Mouse (Mus musculus): ENCODE data around the gene Mctp1.
A peak's percentile ranks its signal among the peaks of the same experiment; 100 is the strongest.

The Mctp1 gene

GRCm38 (mm10) chr13:76840712-76841111 is 456.4 kb downstream of the Mctp1 start:
- no peak for DNase-seq

- DNase-seq, result peak; percentile 75
These were observed 460.4 kb downstream of the Mctp1 start for GRCm38 (mm10) chr13:76844629-76845255.

GRCm38 (mm10) chr13:76850412-76851054 is 466.2 kb downstream of the Mctp1 start:
- DNase-seq, result no peak

GRCm38 (mm10) chr13:76854306-76854705 is 470.0 kb downstream of the Mctp1 start:
- DNase-seq, result no peak

- no peak for DNase-seq
These were observed 470.7 kb downstream of the Mctp1 start for GRCm38 (mm10) chr13:76855021-76855420.

GRCm38 (mm10) chr13:76857024-76857423 is 472.7 kb downstream of the Mctp1 start:
- no peak for DNase-seq

GRCm38 (mm10) chr13:76858078-76858482 is 473.7 kb downstream of the Mctp1 start:
- no peak for DNase-seq

- no peak for DNase-seq
These were observed 486.0 kb downstream of the Mctp1 start for GRCm38 (mm10) chr13:76870291-76870690.

- peak in 1 of 2 experiments; percentile 15 for DNase-seq
These were observed 493.8 kb downstream of the Mctp1 start for GRCm38 (mm10) chr13:76877887-76878763.

- peak in 1 of 2 experiments; percentile 13 for DNase-seq
These were observed 494.7 kb downstream of the Mctp1 start for GRCm38 (mm10) chr13:76879008-76879407.

GRCm38 (mm10) chr13:76884517-76885092 is 500.3 kb downstream of the Mctp1 start:
- DNase-seq, result no peak

GRCm38 (mm10) chr13:76892987-76893386 is 508.7 kb downstream of the Mctp1 start:
- no peak for DNase-seq

GRCm38 (mm10) chr13:76895770-76896456 is 511.6 kb downstream of the Mctp1 start:
- no peak for DNase-seq

GRCm38 (mm10) chr13:76896457-76896790 is 512.1 kb downstream of the Mctp1 start:
- no peak for DNase-seq

- no peak for DNase-seq
These were observed 534.0 kb downstream of the Mctp1 start for GRCm38 (mm10) chr13:76918321-76918720.

- DNase-seq, result no peak
These were observed 542.5 kb downstream of the Mctp1 start for GRCm38 (mm10) chr13:76926851-76927250.

- DNase-seq, result no peak
These were observed 543.6 kb downstream of the Mctp1 start for GRCm38 (mm10) chr13:76927875-76928440.

- no peak for DNase-seq
These were observed 544.8 kb downstream of the Mctp1 start for GRCm38 (mm10) chr13:76929152-76929551.

- DNase-seq, result no peak
These were observed 548.6 kb downstream of the Mctp1 start for GRCm38 (mm10) chr13:76932933-76933332.

GRCm38 (mm10) chr13:76949234-76949633 is 564.9 kb downstream of the Mctp1 start:
- peak in 1 of 2 experiments; percentile 10 for DNase-seq

GRCm38 (mm10) chr13:76967588-76967987 is 583.3 kb downstream of the Mctp1 start:
- DNase-seq, result no peak

- peak; percentile 65 to 69 for DNase-seq
These were observed 585.1 kb downstream of the Mctp1 start for GRCm38 (mm10) chr13:76969386-76969785.
